Mouse (Mus musculus) left cerebral cortex, postnatal 14 days (tissue): ENCODE measurements at regions not wholly inside any gene's neighbourhood (a gene's known extent, or its start where the extent isn't known, plus 50 kb on each side); places are given as distances from the start of the nearest gene placed in this dataset.

Experiments used
- DNase-seq, 2 experiments: peaks; one replicate each; pipeline ENCODE4 v3.0.0; 2021 to 2022; ENCODE audit warnings: low spot score in 2 of 2, mixed read lengths in 1 of 2
- intact Hi-C: fragments of 180-260 bp; cut with DNase I; formaldehyde crosslinking; loops from one replicate; pipeline ENCODE4 v1.15.1; 2025

DNA sequence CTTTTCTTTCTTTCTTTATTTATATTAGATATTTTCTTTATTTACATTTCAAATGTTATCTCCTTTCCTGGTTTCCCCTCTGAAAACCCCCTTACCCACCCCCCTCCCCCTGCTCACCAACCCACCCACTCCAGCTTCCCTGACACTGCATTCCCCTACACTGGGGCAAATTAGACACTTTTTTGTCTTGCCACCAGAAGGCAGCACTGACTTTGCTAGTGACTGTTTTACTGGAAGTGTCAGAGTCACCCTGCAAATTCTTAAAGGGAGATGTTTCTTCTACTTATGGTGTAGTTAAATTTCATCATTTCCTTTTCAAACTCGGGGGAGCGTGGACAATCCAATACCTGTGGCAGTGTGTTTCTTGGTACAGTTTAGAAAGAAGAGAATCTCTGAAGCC lies 72.1 kb upstream of the Apob start:
- DNase-seq: no peak
- intact Hi-C loops: no loop called here

DNA sequence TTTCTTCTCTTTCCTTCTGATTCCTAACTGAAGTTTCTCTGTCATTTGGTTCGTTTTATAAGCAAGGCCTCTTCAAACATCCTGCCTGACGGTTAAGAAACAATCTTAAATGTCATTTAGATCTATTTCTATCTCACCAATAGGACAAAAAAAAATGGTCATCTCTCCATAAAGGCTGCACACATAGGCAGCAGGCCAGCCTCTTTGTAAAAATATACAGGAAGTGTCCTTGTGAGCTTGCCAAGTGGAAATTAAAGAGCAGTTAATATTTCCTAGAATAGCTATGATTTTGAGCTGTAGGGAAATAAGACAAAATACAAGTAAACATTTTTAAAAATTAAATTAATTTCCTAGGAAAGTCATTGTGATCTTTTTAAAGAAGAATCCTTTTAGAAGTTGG lies 70.6 kb upstream of the Apob start:
- DNase-seq: no peak
- intact Hi-C loops: no loop called here

DNA sequence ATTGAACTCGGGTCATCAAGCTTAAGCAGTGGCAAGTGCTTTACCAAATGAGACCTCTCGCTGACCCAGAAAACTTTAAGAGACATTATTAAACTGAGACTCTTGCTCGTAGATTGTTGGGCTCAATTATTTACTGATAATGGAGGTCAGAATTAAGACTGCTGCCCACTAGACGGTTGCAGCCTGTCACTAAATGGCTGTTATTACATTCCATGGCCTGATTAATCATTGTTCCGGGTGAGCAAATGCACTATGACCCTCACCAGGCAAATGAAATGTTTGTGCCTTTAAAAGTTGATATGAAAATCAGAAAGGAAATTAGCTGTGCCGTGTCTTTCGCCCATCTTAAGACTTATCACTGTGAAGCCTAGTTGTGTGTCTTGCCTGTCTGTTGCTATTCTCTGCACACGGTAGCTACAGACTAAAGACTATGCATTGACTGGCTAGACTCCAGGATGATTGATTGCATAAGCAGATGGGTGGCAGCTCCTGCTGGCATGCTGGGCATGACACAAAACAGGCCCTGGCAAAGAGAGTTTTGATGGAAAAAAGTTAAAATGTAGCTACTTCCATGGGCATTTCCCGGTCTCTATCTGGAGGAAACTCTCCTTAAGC lies 67.6 kb upstream of the Apob start:
- intact Hi-C loops: no loop called here
- no peak for DNase-seq

DNA sequence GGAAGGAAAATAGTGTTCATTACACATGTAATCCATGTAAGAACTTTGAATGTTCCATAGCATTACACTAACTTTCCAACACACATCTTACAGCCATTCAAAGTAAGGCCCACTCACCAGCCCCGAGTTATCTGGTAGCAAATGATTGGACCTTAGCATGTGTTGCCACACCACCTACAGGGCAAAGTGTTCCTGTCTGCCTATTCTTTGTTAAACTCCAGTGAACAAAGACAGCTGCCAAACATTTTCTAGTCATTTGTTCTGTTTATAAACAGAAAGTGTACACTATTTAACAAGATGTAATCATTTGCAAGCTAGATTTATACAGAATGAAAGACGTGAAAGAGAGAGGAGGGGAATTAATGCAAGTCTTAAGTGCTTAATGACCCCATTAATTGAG lies 66.9 kb upstream of the Apob start:
- intact Hi-C loops: no loop called here
- no peak for DNase-seq

DNA sequence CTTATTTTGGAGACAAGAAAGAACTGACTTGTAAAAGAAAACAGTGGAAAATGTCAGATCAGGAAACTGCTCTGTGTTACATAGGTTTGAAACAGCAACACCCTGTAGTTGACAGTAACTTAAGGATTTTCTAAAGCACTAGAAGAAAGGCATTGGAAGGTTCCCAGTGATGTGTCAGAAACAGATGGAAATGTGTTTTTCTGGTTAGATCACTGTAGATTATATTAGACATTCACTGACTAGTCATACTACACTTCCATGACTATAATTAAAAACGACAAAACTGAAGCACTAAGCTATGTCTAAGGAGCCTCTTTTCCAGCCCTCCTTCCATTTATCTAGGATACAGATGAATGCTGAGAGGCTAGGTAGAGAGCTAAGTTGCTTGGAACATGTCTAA lies 59.1 kb upstream of the Apob start:
- intact Hi-C loops: no loop called here
- peak in 1 of 2 experiments; percentile 21 for DNase-seq

DNA sequence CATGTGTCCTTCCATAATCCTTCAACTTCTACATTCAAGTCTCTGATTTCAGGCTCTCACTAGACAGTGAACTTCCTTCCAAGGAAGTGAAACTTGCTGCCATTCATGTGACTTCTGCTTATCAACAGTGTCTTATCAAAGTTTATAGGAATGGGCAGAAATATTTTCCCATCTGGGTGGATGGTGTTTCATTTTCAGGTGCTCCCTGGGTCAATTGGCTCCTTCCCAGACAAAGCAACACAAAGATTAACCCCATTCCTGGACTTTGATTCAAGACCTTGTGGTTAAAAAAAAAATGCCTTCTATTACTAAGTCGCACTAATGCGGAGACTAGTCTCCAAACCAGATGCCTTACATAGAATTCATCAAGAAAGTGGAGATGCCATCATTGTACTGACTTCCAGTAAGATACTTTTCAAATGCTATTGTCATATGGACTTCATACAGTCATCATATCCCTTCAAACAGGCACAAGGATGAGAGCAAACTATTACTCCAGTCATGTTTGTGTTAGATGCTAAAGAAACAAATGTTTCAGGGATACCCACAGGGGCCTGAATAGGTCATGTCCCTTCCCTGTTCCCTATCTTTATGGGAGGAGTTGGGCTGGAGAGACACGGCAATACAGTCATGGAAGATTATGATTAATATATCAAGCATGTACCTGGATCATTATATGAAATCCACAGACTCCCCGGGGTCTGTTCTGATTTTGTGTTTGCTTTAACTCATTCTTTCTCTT lies 58.3 kb upstream of the Apob start:
- no peak for DNase-seq
- intact Hi-C loops: no loop called here

DNA sequence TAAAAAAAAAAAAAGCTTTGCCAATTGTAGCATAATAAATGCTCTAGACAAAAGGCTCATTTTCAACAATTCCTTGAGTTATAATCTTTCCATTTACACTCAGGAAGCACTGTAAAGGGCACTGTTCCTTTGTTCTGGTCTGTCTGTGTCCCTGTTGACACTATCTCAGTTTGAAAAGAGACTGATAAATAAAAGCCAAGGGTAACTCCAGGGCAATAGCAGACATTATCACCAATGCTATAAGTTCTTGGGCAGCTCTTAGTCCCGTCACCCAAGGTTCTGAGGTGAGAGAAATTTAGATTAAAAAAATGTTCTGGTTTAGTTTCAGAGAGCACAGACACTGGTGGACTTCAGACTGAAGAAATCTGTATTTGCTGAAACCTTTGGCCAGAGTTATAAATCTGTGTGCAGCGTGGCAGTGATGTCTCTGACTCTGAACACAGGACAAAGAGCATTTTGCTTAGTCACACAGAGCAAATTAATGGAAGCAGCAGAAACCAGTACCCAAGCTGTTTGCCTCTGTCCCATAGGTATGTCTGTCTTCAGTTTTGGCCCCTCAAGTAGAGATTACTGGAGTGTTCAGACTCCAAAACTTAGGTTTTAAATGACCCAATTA lies 57.6 kb upstream of the Apob start:
- intact Hi-C loops: no loop called here
- no peak for DNase-seq

DNA sequence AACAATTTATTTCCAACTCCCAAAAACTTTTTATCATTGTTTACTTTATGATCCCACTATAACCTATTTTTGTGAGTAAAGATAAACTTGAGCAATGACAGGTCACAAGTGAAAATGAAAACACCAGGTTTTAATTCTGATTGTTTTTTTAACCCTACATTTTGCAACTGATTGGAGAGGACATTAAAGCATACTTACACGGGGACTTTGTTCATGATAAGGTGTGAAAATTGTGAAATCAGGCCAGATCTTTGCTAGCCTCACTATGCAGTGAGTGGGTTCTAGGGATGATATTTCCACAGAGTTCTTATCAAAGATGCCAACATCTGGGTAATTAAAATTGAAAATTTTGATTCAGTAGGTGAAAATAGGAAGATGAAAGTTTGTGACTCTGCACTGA lies 56.6 kb upstream of the Apob start:
- DNase-seq: no peak
- intact Hi-C loops: no loop called here
